Mouse (Mus musculus) skeletal muscle tissue, adult 2 months (tissue): ENCODE results near the gene Wdr49.

Source experiments
- DNase-seq: peaks from one replicate; pipeline ENCODE4 v3.0.0-alpha.2; 2012; ENCODE audit warnings: low read depth, low spot score

Gene Wdr49

GRCm38 (mm10) chr3:75482056-75482455 lies at the start of gene Wdr49:
Gene Wdr49, minus strand, starts transcription at chr3:75482156.
- DNase-seq = no peak

- no peak for DNase-seq
Observed at GRCm38 (mm10) chr3:75531074-75531473, 49.1 kb upstream of the Wdr49 start.

- no peak for DNase-seq
Observed at GRCm38 (mm10) chr3:75522527-75522926, 40.6 kb upstream of the Wdr49 start.

GRCm38 (mm10) chr3:75521314-75521713 lies 39.4 kb upstream of the Wdr49 start:
- DNase-seq = no peak

GRCm38 (mm10) chr3:75517631-75518250 lies 35.8 kb upstream of the Wdr49 start:
- no peak for DNase-seq

GRCm38 (mm10) chr3:75498961-75499960 lies 17.3 kb upstream of the Wdr49 start:
- no peak for DNase-seq

- no peak for DNase-seq
Observed at GRCm38 (mm10) chr3:75492913-75493312, 11.0 kb upstream of the Wdr49 start.

GRCm38 (mm10) chr3:75475106-75475505 lies 6.8 kb downstream of the Wdr49 start:
- no peak for DNase-seq

- DNase-seq = no peak
Observed at GRCm38 (mm10) chr3:75474657-75475056, 7.3 kb downstream of the Wdr49 start.

- no peak for DNase-seq
Observed at GRCm38 (mm10) chr3:75468154-75468553, 13.8 kb downstream of the Wdr49 start.

- DNase-seq = no peak
Observed at GRCm38 (mm10) chr3:75430564-75431181, 51.3 kb downstream of the Wdr49 start.

- DNase-seq = no peak
Observed at GRCm38 (mm10) chr3:75395918-75396317, 86.0 kb downstream of the Wdr49 start.

- DNase-seq = no peak
Observed at GRCm38 (mm10) chr3:75395121-75395895, 86.6 kb downstream of the Wdr49 start.

- DNase-seq = peak; percentile 52
Observed at GRCm38 (mm10) chr3:75394487-75394886, 87.5 kb downstream of the Wdr49 start.

- no peak for DNase-seq
Observed at GRCm38 (mm10) chr3:75381776-75382175, 100.2 kb downstream of the Wdr49 start.

GRCm38 (mm10) chr3:75353972-75354371 lies 128.0 kb downstream of the Wdr49 start:
- no peak for DNase-seq

GRCm38 (mm10) chr3:75337196-75337595 lies 144.8 kb downstream of the Wdr49 start:
- no peak for DNase-seq

GRCm38 (mm10) chr3:75320999-75321398 lies 161.0 kb downstream of the Wdr49 start:
- no peak for DNase-seq

GRCm38 (mm10) chr3:75308861-75309260 lies 173.1 kb downstream of the Wdr49 start:
- no peak for DNase-seq

- DNase-seq = no peak
Observed at GRCm38 (mm10) chr3:75308228-75308627, 173.7 kb downstream of the Wdr49 start.

- DNase-seq = no peak
Observed at GRCm38 (mm10) chr3:75305584-75305983, 176.4 kb downstream of the Wdr49 start.
